Mouse (Mus musculus) urinary bladder, postnatal 25 days (tissue): ENCODE measurements around the gene Creb5.

Experiments
- DNase-seq: peaks from one replicate; pipeline ENCODE4 v3.0.0; 2022; ENCODE audit warnings: low spot score

The Creb5 gene

DNA sequence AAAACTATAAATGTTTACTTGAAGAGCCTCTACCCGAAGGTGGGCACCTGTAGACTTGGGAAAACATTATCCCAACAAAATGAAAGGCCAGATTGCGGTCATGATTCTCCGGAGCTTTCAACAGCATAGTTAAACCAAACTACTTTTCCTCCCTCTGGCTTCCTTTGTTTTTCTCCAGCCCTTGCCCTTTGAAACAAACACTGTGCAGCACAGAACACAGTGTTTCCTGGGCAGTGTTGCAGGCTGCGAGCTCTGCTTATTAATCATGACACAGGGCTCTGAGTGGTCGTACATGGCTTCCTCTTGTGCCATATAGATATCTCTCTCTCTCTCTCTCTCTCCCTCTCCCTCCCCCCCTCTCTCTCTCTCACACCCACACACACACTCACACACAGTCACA lies 206.8 kb downstream of the Creb5 start:
- DNase-seq, result no peak

DNA sequence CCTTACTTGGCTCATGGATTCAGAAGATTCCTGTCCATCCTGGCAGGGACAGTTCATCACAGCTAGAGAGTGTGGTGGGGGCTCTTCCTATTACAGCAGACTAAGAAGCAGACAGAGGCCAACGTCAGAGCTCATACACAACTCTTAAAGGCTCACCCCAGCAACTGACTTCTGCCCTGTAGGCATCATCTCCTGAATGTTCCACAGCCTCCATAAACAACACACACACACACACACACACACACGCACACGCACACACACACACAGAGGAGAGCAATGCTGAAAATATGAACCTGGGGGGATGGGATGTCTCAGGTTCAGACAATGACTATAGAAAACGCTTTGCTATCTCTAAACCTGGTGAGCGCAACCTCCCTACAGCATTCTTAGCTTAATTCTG lies 208.6 kb downstream of the Creb5 start:
- DNase-seq, result no peak

DNA sequence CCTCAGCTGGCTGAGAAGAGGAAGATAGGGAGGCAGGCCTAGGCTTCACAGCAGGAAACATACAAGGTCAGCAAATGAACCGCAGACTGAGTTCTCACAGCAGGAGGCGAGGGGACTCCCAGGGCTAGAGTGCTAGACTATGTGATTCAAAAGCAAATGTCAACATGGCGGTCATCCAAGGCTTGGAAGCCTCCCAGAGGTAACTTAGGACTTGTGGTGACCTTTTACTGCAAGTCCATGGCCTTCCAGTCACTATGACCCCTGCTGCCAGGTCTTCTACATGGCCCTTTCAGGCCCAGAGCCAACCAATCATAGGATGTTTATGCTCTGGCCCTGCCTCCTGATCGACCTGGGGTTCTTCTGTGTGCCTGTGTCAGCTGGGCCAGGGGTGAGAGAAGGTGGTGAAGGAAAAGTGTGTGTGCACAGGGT lies 209.3 kb downstream of the Creb5 start:
- DNase-seq, result no peak

DNA sequence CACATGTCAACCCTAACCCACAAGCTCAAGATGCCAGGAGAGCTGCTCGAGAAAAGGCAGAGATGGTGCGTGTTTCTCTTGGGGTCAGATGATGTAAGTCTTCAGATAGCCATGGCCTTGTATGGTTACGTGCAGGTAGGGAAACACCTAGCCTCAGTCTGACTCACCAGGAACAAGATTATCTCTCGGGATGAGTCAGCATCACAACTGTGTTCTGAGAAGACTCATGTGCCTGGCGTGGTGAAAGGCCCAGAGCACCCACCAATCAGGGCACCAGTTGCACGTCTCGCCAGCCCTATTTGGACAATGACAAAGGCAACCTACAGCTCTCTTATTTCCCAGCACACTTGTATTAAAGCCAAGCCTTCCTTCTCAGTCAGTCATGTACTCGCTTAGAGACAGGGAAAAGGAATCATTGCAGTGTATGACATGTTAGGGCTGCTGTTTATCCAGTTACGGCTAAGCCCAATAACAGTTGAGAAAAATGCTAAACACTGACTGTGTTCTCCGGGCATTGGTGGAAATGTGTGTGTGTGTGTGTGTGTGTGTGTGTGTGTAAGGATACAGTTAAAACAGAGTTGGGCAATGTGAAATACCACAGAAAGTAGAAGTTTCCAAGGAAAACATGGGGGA lies 210.9 kb downstream of the Creb5 start:
- DNase-seq, result no peak

DNA sequence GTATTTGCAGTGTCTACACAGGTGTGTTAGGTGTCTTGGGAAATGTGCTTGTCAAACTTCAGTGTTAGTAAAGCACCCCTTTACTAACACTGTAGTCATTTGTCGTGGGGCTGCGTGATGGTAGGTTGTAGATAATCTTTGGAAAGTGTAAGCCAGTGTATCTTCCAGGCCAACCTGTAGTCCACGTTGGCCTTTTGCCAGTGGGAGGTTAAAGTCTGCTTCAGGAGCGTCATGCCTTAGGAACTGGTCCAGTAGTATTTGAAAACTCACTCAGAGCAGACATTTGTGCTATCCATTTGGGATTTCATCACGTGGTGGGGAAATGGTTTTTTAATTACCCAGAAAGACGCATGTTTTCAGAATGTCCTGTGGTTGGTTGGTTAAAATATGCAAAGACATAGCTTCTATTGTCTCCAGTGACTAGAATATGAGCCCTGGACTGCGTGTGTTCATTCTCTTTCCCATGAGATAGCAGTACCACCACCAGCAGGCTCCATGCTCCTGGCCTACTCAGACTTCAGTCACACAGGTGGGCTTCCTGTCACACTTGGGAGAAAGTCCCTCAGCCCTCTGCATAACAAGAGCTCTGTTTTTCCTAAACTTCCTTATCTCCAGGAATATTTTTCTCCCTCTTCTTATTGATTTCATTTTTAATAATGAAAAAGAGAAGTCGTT lies 212.7 kb downstream of the Creb5 start:
- DNase-seq, result no peak

DNA sequence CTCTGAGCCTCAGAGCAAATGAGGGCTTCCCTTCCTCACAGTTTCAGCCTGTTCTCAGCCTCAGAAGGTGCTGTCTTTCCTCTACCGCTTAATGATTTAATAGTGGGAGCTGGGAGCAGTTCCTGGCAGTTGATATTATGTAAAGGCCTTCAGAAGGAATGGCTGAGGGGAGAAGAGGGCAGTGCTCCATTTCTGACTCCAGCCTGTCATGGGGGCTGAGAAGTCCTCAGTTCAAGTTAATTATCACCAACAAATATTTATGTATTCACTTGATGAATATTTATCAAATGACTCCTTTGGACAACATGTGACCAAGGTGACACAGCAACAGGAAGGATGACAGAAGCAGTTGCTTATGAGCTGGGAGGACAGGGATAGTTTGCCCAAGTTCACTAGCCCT lies 214.2 kb downstream of the Creb5 start:
- DNase-seq, result no peak

DNA sequence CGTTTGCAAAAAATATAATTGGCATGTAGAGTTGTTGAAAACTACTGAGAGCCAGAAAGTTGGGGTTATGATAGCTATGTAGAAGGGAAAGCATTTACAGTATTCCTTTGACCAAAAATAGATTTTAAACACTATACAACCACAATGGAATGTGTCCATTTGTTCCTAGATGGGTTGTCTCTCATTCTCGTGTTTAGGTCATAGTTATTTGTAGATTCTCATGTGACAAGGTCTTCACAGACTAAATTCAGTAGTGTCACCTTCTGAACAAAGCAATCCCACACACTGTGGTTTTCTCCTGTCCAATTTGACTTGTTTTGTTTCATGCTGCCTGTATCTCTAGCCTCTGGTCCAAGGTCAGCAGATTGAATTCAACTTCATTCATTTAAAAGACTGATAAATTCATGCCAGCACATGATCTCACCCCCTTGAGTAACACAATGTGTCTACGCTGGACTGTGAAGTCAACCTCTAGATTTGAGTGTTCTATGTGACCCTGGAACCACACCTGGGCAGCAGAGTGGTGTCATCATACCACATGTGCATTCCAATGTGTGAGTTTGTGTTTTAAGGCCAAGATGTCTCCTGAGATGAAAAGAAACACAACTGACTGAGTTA lies 220.0 kb downstream of the Creb5 start:
- no peak for DNase-seq

DNA sequence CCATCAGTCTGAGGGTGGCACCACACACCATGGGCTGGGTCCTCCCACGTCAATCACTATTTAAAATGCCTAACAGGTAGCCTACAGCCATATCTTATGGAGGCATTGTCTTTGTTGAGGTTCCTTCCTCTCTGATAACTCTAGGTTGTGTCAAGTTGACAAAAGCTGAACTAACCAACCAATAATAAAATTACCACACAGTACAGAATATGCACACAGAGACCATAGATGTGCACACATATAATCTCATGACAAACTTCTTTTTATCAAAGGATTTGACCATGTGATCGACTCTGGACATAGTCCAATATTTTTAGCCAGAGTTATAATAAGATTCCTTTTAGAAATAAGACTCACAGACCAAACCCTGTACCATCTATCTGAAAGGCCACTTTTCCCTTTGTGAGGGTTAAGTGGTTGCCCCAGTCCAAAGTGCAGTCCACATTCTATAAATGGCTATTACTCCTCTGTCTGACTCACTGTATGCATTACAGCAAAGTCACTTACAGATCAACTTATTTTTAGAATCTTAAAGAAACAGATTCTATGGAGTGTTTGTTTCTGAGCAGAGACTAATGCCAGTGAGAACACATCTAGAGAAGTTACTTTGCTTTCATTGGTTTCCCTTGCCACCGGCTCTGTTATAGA lies 221.9 kb downstream of the Creb5 start:
- DNase-seq, result no peak

DNA sequence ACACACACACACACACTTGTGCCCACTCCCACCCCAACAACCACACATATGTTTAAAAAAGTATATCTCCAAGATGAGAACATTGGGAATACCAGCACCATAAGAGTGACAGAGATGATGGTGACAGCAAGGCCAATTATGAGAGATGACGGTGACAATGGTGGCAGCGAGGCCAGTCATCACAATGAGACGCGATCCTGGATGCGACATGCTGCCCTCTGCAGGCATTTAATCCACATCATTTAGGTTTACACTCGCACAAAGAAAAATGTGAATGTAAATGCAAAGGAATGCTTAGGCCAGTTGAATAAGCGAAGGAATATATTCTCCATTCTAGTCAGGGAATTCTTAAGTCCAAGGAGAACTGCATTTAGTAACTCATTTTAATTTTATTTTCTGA lies 222.9 kb downstream of the Creb5 start:
- DNase-seq, result no peak

DNA sequence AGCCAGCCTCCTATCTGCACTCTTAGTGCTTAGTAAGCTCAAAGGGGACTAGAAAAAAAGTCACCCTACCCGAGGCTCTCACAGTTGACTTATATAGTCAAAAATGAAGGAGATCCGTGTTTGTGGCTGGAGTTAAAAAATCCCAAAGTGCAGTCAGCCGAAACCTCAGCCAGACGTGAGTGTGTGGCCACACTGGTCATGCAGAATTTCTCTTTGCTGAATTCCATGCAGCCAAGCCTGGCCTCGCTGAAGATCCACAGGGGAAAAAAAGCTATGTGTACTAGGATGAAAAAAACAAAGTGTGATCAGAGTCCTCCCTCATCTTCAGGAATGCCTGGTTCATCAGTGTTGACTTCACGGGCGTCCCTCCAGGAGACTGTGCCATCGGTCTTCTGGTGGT lies 225.2 kb downstream of the Creb5 start:
- DNase-seq, result no peak

DNA sequence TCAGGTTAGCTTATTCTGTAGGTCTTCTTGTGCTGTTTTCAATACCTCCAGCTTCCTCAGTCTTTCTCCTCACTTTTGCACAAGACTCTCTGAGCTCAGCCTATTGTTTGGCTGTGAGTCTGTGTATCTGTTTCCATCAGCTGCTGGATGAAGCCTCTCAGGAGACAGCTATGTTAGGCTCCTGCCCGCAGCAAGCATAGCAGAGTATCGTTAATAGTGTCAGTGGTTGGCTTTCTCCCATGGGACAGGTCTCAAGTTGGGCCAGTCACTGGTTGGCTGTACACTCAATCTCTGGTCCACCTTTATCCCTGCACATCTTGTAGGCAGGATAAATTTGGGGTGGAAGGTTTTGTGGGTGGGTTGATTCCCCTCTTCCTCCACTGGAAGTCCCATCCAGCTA lies 226.3 kb downstream of the Creb5 start:
- DNase-seq, result no peak

DNA sequence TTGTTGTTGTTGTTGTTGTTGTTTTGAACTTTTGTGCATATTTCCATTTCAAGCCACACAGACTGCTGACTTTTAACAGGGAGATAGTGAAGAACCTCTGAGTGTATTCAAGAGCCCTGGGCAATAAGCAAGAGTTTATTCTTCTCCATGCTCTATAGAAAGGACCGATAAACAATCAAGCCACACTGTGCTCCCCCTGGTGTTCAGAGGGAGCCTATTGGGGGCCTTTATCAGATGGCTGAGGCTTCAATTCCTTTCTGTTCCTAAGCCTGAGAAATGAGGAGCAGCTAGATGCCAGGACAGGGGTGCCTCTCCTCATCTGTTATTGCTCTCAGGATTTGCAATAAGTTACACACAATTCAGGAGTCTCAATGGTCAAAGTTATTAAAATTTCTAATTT lies 227.8 kb downstream of the Creb5 start:
- DNase-seq, result no peak

DNA sequence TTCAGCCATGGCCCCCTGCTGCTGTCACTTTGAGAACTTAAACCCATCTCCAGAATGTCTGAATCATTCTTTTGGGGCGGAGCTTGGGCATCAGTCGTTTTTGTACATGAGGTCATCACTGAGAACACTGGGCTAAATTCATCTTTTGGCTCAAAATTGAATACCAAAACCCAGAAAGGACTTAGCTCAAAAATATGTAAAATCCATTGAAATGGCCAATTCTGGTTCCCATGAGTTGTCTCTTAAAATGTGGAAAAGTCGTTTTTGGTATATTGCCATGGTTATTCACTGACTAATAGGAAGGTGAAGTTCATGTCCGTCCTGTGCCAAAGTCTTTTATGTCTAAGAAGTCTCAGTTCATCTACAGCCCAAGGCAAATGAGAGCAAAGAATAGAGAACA lies 228.5 kb downstream of the Creb5 start:
- no peak for DNase-seq

DNA sequence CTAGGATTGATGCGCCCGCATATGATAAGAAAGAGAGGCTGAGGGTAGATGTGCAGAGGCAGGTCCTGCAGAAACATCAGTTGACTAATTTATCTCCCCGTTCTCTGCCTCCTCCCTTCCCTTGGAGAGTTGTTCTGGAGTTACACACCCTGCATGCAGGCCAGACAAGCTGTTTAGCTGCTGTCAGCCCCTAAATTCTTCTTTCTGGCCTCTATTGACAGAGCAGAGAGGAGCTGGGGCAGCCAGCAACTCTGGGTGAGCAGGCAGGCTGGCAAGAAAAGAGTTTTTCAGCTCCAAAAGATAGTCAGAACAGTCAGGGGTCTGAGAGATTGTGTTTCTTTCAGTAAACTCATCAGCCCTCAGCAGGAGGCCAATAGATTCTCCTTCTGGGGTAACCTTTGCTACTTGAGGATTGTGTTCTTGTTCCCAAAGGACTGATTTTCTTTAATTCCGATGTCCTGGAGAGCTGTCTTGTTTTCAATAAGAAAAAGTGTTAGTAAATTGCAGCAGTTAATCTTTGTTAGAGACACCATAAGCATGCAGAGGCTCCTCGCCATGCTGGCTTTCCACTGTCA lies 230.4 kb downstream of the Creb5 start:
- no peak for DNase-seq

DNA sequence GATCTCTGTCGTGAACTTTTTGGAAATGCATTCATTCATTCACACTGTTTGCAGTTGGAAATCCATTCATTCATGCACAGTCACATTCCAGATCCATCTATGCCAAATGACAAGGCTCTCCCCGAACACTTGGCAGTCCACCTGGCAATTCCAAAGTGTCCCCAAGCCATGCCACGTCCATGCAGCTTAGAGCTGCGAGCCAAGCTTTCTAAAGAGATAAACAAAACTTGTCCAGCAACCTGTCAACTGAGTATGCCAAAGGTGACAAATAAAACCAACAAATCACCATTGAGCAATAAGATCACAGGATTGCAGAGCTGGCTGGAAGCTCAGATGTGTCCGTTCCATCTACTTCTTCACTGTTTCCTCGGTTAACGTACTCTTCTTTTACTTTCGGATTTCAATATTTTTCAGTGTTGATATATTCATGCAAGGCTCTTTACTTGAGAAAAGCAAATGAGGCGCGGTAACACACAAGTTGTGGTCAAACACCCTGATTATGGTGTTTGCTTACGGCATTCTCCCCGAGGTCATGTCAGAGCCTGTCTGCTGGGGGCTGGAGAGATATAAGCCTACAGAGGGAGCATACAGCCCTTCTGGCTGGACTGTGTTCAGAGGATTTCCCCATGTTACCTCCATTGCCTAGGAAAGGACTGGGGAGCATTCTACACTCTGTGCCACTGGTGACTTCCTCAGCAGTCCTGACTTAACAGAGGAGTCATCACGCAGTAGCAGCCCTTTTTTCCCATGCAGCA lies 236.8 kb downstream of the Creb5 start:
- DNase-seq, result no peak

DNA sequence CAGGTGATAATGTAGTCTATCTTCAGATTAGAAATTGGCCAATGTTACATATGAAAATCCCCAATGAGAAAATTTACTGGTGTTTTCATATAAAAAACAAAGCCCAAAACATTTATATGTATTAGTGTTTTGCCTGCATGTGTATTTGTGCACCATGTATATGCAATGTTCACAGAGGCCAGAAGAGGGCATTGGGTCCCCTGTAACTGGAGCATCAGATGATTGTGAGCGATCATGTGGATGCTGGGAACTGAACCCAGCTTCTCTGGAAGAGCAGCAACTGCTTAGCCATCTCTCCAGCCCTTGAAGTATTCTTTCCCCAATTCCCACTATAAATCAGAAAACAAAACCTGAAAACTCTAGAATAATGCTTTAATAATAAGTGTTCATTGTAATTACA lies 239.4 kb downstream of the Creb5 start:
- DNase-seq, result no peak

DNA sequence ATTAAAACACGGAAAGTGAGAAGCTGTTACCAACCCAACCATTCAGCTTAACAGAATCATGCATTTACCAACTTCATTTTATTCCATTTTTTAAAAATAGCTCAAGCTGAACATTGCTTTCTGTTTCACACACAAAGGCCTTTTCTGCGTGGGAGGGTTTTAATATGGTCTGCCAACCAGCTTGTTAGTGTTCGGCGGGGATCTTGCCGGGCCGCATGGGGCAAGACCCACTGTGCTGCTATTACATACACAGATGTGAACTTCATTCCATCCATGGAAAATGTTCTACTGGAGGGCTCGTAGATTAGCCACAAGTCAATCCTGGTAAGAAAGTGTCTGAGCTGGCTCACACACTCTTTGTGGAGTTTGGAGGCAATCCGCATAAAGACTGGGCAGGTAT lies 243.7 kb downstream of the Creb5 start:
- DNase-seq, result no peak

DNA sequence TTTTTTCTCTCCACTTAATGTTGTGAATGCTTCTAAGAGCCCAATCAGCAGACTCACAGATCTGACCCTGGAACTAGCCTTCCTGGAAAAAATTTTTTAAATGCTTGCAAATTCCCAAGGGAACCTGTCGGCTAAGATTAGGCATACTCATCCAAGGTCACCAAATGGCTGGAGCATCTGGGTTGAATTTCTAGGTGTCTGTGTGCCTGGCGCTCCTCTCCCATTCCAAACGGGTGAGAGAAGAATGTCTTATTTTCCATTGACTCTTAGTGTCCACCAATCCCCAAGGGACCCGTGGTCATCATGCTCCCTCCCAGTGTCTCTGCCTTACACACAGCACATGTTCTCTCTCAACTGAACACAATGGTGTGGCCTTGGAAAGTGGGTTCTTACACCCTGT lies 244.4 kb downstream of the Creb5 start:
- no peak for DNase-seq

DNA sequence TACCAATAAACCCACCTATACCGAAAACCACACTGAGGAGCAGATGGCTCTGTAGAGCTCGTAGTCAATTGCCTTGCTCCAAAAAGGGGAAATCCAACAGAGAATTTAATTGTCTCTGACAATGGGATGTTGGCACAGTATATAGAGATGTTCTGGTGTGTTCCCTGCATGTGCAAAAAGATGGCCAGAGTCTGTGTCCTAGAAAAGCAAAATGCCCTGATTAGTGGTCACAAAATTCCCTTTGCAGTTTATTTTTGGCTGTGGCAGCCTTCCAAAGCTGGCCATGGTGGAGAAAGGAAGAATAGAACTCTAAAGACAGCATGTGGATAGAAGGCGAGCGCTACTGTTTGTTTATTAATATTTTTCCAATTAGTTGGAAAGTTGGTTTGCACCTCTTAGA lies 250.5 kb downstream of the Creb5 start:
- no peak for DNase-seq

DNA sequence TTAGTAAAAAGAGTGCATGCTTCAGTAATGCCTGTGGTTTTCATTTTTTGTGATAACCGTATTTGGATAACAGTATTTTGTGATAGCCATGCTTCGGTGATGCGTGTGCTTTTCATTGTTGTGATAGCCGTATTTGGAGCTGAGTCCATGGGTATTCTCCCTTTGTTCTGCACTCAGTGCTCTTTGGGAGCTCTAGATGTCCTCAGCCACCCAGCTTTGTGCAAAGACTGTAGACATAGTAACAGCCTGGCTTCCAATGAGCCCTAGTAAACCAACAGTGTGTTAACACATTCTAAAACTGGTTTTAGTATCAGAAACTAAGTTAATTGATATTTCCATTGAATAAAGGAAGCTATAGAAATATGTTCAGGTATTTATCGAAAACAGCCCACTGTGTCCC lies 254.7 kb downstream of the Creb5 start:
- no peak for DNase-seq

DNA sequence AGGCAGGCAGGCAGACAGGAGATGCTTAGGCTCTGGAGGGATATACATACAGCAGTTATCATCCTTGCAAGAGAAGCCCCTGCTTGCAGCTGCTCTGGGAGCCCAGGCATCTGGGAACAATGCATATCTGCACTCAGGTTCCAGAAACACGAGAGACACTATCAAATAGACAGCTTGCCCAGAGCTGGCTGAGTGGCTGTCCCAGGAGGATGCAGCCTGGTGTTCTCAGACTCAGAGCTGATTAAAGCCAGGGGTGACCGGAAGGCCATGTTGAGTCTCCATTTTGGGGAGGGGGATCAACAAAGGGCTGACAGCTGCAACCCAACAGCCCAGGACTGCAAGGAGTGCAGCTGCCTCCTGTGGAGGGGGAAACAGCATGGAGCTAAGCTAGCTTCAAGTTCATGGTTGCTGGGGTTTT lies 258.4 kb downstream of the Creb5 start:
- DNase-seq, result no peak

DNA sequence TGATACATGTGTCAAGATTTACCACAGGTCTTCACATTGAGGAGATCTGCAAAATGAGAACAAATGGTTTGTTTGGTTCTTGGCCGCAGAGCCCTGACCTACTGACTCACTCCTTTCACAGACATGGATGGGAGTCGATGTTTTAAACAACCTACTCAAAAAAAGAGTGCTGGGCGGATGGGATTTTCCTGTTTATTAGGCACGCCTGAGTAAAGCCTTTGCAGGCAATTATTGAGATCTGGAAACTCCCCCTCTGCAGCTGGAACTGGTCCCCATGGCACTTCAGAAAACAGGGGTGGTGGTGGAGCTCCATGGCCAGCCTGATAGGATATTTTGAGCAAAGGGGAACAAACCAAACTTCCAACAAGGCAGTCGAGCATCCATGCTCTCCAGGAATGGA lies 258.9 kb downstream of the Creb5 start:
- DNase-seq, result no peak
